Mouse (Mus musculus): ENCODE results near the gene Gys2.
"Not testable (repeated sequence)": the region's sequence is repeated elsewhere in the genome, so short reads cannot be mapped to it uniquely, and the experiment has no call there.

The Gys2 gene

GRCm38 (mm10) chr6:142472801-142473203, at the start of gene Gys2:
Gene Gys2, minus strand, starts transcription at chr6:142473109.
- no peak for DNase-seq (ENCODE audit: low read depth, low spot score)

DNA sequence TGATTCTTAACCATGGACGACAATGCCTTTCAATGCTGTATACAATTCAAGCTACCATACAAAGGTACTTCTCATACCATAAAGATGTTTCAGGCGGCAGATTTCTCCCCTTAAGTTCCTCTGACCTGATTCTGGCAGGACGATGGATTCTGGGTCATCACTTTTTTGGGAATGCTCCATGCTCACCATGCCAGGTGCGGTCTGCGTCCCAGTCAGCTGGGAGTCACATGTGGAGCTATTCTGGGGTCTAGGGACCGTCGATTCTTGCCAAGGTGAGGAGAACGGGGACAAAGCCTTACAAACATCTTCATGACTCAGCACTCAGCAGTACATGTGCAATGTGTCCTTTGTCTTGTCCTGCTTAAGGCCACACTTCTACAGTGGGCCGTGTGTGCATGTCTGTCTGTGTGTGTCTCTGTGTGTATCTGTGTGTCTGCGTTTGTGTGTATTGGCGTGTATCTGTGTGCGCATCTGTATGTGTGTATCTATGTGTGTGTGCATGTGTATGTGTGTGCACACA, 48.7 kb upstream of the Gys2 start:
- no peak for DNase-seq (ENCODE audit: low read depth, low spot score)

DNA sequence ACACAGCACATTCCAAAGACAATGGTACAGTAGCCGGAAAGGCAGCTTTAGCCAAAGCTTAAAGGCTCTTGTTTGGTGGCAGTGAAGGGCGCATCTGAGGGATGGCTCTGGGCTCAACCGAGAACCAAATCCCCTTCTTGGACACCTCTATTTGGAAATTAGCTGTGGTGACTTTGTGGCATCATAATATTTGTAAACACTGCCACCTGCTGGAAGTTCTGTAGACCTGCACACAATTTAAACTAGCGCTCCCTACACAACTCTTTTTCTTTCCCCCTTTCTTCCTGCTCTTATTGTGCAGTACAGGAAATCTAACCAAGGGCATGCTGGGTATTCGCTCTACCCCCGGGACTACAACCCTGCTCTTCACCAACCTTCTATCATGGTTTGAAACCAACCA, 46.2 kb upstream of the Gys2 start:
- DNase-seq (ENCODE audit: low read depth, low spot score), result peak; percentile 31

DNA sequence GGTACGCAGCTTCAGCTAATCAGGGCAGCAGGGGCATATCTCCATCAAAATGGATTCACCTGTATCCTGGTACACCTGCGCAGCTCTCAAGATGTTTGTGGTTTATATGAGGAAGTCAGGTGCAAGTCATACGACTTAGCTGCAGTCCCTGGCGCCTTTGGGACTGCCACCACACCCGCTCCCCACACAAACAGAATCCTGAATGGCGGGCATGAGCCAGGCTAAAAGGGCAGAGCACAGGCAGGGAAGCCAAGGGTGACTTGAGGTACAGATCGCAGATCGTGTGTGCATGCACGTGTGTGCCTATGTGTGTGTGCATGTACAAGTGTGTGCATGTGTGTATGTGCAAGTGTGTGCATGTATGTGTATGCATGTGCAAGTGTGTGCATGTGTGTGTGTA, 42.5 kb upstream of the Gys2 start:
- DNase-seq (ENCODE audit: low read depth, low spot score), result not testable (repeated sequence)

DNA sequence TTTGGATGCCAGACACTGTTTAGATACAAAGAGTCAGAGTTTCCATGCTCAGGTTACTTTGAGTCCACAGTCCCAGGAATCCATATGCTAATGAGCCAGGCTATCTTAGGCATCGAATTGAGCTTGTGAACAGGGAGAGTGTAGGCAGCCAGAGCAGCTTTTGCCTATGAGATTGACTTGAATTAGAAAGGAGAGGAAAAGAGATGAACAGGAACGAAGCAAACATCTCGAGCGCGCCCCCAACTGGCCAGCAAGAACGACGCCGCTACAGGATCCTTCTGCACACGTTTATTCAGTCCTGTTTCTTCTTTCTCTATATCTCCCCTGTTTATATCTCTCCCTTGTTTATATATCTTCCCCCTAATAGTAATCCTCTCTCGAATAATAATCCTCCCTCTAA, 42.0 kb upstream of the Gys2 start:
- no peak for DNase-seq (ENCODE audit: low read depth, low spot score)

- no peak for DNase-seq (ENCODE audit: low read depth, low spot score)
Observed at GRCm38 (mm10) chr6:142512902-142513301, 40.0 kb upstream of the Gys2 start.

GRCm38 (mm10) chr6:142511516-142512135, 38.7 kb upstream of the Gys2 start:
- DNase-seq (ENCODE audit: low read depth, low spot score), result no peak

GRCm38 (mm10) chr6:142508663-142509062, 35.8 kb upstream of the Gys2 start:
- DNase-seq (ENCODE audit: low read depth, low spot score), result no peak

DNA sequence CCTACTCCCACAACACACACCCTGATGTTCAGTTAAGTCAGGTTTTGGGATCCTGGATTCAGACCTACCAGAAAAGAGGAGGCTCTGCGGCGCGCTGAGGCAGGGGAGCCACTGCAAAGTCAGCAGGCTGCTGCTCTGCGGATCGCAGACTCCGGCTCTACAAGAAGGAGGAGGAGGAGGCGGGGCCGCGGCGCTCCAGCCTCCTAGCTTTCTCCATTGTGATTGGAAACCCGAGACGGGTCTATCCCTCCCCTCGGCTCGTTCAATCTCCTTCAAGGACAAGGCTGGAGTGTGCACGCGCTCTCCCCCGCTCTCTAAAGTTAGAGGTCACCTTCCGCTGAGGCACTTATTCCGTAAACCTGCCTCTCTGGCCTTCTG, 34.9 kb upstream of the Gys2 start, which contains the start of gene Ldhb:
TSS of gene Ldhb (minus strand) at position 173 of the 378 bp plus-strand sequence.
- DNase-seq (ENCODE audit: low read depth, low spot score), result no peak

GRCm38 (mm10) chr6:142507033-142507784, 34.3 kb upstream of the Gys2 start:
- DNase-seq (ENCODE audit: low read depth, low spot score), result no peak

GRCm38 (mm10) chr6:142506338-142507032, 33.6 kb upstream of the Gys2 start:
- DNase-seq (ENCODE audit: low read depth, low spot score), result no peak

DNA sequence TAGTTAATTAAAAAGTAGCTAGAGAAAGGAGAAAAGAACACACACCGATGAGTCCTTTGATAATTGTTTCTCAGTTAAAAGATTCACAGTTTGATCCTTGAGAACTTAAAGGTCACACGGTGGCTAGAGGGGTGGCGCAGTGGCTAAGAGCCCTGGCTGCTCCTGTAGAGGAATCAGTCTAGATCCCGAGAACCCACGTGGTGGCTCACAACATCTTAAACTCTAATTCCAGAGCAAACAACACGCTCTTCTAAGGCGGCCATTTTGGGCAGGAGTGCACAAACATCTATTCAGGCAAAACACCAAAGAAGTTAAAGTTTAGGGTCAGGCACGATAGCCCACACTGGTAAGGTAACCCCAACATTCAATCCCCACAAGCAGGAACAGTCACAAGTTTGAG, 30.7 kb upstream of the Gys2 start:
- DNase-seq (ENCODE audit: low read depth, low spot score), result no peak

- DNase-seq (ENCODE audit: low read depth, low spot score), result no peak
Observed at GRCm38 (mm10) chr6:142502519-142503125, 29.7 kb upstream of the Gys2 start.

DNA sequence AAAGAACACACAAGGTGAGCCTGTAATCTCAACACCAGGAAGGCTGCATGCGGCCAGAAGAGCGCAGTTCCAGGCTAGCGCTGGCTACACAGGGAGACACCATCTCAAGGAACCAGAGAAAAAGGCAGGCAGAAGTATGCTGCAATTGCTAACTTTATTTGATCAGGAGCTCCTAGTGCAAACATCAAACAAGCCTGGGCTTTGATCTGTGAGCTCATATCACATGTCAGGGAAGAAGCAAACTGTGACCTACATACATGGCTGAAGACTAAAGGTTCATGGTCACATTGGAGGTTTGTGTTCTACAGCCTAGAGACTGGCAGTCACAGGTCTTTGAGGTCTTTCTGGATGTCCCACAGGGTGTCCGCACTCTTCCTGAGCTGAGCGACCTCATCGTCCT, 17.2 kb upstream of the Gys2 start:
- DNase-seq (ENCODE audit: low read depth, low spot score), result not testable (repeated sequence)

DNA sequence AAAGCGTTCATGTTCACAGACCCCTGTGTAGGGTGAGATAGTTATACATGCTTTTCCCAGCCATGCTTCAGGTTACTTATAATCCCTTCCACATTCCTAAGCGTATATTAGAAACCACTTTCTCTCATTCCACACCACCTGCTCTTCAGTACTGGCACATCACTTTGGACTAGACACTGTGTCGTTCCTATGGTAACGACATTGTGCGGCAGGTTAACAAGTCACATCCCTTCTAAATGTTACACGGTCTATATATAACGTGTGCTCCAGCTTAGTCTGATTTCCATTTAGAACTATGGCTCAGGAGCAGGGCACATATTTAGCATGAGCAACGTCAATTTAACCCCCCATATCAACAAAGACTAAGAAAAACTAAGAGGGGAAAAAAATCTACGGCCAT, 14.7 kb upstream of the Gys2 start:
- DNase-seq (ENCODE audit: low read depth, low spot score), result no peak

DNA sequence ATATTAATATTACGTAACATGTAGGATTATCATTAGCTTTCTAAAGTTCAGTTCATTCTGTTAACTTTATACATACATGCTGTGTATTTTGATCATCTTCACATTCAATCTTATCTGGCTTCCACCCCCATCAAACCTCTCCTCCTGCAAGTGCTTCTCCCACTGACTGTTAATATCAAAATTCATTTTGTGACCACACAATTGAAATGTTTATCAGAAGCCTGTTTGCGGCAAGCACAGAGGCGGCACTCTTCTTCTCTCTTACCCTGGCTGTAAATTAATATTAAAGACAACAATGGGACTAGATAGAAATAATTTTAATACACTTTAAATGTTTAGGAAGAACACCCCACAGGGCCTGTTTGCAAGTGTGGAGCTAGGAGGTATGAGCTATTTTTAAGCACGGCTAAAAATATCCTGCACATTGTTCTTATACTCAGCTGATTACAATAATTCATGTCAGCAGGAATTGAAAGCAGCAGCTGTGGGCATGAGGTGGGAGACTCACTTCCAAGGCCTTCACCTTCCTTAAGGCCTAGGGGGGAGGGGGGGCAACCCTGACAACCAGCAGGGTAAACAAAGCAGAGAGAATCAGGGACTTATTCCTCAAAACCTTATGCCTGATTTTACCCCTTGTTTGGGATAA, 12.7 kb upstream of the Gys2 start:
- DNase-seq (ENCODE audit: low read depth, low spot score), result no peak

DNA sequence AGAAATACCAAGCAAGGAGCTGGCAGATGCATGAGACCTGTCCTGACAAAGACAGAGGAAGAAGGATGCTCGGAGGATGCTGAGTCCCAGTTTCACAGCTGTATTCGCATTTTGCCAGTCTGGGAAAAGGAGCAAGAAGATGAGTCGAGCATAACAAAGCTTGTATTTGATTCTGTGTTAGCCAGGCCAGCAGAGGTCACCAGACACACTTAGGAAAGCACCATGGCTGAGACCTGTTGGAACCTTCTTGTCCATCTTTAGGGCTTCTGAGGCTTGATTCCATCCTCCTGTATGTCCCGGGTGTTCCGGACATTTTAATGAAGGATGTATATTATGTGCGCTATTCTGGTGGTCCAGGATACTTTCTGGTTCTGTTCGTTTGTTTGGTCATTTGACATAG, 4.3 kb upstream of the Gys2 start:
- no peak for DNase-seq (ENCODE audit: low read depth, low spot score)

DNA sequence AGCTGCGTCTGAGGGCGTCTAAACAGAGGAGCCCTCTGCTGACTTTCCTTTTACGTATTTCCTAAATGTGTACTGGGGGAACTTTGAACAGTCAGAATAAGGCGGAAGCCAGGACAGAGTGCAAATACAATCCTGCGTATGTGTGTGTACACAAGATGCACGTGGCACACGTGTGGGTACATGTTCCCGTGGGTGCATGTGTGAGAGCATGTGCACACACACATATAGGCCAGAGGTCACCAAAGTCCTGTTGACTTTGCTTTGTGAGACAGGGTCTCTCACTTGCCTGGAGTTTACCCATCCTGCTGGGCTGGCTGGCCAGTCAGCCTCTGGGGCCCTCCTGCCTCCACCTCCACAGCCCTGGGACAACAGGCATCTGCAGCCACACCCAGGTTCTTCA, 1.8 kb downstream of the Gys2 start:
- no peak for DNase-seq (ENCODE audit: low read depth, low spot score)

- DNase-seq (ENCODE audit: low read depth, low spot score), result no peak
Observed at GRCm38 (mm10) chr6:142469602-142470001, 3.3 kb downstream of the Gys2 start.

DNA sequence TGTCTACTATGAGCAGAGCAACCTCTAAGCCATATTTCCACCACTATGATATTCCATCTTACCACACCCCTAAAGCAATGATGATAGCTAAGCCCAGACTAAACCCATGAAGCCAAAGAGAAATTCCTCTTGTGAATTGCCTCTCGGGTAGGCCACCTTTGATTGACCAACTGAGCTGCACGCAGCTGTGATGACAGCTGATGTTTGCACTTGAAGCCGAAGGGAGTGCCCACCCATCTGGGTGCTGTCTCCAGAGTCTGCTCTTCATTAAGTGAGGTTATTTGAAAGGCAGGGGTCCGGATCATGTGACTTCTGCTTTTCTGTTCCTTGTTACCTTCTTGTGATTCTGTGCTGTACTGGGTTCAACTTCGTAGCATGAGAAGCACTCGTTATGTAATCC, 10.7 kb downstream of the Gys2 start:
- no peak for DNase-seq (ENCODE audit: low read depth, low spot score)

- DNase-seq (ENCODE audit: low read depth, low spot score), result no peak
Observed at GRCm38 (mm10) chr6:142459017-142459678, 13.8 kb downstream of the Gys2 start.

Measured in A20 (cell line).